Mouse (Mus musculus) 3T3-L1 (cell line): Measurements from ENCODE around the gene 1700020L24Rik.
A peak's percentile ranks its signal among the peaks of the same experiment; 100 is the strongest.

ENCODE experiments used
- DNase-seq: peaks from one replicate; pipeline ENCODE4 v3.0.0-alpha.2; 2015; ENCODE audit warnings: low read depth, low spot score

1700020L24Rik gene

DNA sequence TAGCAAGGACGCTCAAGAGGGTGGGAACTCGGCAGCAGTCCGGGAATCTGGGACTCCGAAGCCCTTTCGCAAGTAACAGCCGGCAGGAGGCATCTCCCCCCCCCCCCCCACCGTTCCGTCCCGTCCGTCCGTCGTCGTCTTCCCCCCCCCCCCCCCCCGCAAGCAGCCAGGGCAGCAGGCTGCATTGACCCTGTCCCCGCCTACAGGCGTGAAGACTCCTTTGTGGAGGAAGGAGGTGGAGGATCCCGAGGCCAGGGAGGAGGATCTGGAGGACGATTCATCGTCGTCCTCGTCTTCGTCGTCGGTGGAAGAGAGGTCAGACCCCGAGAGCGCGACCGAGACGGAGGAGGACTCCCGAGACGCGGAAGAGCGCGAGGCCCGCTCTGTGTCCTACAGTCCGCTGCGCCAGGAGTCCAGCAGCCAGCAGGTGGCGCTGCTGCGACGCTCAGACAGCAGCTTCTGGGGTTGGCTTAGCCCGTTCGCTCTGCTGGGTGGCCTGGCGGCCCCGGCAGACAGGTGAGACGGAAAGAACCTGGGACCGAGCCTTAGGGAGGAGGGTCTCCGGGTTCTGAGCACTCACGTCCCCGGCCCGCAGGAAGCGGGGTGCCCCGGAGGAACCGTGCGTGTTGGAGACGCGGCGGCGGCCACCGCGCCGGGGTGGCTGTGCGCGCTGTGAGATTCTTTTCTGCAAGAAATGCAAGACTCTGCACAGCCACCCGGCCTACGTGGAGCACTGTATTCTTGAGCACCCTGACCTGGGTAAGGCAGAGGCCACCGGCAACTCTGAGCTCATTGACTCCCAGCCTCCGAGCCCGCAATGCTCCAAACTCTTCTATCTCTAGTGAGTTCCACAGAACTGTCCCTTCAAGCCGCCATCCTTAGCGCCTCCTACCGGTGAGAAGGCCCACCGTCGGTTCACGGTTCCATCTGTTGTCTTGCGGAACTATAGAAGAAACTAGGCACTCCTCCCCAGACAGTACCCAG lies 2.9 kb downstream of the 1700020L24Rik start:
- DNase-seq, result peak; percentile 90

DNA sequence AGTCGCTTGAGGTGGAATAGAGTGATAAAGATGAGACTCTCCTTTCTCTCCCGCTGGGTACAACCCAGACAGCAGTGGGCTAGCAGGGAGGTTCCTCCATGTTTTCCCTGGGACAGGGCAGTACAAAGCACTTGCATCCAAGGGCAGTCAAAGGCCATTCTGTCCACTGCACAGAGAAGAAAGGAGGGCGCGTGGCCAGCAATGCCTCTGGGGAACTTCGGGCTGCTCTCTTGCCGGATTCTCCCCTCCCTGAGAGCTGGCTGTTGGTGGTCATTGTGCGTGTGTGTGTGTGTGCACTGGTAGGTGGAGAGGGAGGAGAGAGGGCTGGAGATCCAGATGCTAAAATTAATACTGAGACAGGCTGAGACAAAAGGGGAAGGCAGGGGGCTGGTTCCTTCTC lies 3.8 kb downstream of the 1700020L24Rik start:
- peak; percentile 34 for DNase-seq

DNA sequence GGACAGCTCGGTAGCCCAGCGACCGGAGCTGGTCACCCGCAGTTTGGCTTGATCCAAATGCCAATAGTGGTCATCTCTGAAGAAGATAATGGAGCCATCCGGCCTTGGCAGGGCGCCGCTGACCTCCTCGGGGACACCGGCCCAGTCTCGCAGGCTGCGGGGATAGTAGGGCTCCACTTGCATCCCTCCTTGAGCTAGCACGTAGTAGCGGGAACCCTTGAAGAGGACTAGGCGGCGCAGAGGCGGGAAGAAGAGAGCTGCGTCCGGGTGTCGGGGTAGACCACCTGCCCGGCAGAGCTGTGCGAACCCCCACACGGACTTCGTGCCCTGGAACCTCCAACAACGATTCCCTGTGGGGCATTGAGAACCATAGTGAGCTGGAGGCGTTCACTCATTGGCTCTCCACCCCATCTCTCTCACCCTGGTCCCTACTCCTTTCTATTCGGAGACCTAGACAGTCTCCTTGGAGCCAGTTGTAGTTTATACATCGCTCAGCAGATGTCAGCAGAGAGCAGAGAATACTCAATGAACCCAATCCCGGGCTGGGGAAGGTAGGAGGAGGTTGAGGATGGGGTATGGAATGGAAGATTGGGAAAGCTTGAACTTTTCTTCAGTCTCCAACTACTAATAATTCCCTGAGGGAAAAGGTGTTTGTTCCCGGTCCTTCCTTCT lies 5.3 kb downstream of the 1700020L24Rik start:
- peak; percentile 87 for DNase-seq

DNA sequence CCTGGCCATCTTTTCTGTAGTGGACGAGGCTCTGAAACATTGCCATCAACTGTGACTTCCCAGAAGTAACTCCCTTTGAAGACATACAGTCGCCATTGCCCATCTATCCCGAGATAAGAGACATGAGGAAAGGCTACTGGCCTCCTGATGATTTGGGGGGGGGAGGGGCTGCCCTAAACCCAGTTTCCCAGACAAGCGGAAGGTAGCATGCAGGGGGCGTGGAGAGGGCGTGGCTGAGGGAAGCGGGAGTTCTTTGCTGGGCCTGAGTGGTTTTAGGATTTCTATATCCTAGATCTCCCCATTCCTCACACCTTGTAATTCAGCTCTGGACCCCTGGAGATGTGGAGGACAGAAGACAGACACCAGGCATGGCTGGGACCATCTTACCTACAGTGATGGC lies 6.3 kb downstream of the 1700020L24Rik start:
- no peak for DNase-seq

DNA sequence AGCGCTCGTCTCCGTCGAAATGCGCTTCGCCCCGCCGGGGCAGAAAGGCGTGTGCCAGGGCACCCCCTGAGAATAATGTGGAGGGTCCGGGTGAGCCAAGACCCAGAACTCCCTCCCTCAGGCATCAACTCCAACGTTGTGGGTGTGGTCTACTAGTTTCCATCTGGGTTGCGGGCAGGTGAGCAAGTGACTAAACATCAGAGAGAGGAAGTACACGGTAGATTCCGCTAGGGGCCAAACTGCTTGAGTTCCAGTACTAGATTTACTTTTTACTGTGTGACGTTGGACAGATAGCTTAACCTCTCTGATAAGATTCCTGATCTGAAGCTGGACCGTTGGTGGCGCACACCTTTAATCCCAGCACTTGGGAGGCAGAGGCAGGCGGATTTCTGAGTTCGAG lies 7.5 kb downstream of the 1700020L24Rik start:
- no peak for DNase-seq

DNA sequence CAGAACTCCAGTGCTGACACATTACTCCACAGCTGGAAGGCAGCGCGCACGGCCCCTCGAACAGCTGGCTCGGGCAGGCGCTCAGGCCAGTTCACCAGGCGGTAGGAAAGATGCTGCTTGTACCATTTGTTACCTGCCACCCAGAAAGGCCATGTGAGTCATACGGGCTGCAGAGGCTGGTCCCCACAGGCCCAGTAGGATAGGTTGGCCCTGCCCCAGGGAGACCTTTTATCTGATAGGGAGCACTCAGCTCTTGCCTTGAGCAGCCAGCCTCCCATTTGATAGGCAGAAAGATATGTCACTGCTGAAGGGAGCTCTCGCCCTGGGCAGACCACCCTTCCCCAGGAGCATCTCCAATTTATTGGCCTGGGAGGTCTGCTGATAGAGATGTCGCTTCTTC lies 10.1 kb downstream of the 1700020L24Rik start:
- DNase-seq, result peak; percentile 49

DNA sequence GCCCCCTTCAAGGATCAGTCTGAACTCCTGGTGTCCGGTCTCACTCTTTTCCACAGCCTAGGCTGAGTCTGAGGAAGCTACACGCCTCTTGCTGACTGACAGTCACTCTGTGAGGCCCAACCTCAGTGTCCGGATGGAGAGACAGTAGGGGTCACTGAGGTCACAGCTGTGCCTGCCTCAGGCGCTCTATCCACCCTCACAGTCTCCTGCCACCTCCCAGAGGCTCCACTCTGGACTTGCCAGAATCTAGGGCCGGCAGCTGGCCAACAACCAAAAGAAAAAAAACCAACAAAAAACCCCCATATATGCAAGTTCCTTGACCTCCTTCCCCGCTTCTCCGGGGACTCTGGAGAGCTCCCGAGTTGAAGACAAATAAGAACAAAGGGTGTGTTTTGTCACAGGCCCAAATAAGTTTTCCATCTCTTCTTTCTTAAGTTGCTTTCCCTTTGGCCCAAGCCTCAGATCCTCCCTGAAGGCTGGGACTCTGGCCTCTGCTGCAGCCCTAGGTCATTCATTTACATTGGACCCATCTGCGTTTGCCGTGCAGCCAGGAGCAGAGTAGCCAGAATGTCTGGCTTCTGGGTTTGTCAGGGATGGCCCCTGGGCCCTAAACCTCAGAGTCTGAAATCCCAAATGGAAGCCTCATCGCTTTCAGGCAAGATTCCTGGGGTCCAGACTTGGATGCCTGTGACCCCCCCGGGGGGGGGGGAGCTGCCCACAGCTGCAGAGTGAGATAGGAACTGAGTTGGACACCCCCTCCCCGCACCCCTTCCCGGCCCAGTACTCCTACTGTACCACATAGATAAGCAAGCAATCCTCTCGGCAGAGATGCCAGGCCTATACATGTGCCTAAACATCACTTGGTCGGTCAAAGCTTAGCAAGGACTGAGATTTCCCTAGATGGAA lies 10.8 kb downstream of the 1700020L24Rik start:
- DNase-seq, result peak; percentile 86

DNA sequence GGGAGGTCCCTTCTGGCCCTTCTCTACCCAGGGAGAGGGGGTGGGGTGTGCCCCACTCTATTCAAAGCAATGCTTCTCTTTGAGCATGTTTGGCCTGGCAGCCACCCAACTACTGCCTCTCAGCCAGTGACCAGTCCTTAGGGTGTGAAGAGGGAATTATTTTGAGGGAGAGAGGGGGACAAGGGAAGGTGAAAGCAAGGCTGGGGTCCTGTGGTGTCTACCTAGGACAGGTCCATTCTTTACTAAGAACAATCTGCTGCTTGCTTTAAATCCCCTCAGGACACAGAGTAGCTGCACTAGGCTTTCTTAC lies 11.4 kb downstream of the 1700020L24Rik start:
- DNase-seq, result peak; percentile 57

DNA sequence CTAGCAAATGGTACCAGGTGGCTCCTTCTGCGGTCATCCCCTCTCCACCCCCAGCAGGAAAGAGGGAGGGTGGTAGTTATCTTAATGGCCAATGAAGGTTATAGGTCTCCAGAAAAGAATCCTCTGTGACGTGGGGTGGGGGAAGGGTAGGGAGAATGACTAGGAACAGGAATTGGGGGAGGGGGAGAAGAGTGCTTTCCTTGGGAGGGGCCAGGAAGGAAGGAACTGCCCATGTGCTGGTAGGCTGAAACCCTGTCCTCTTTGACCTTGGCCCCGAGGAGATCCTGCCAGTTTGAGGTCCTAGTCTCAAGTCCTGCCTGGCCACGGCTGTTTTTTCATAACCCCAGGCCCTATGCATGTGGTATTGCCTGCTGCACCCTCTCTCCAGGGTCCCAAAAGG lies 11.8 kb downstream of the 1700020L24Rik start:
- DNase-seq, result no peak

DNA sequence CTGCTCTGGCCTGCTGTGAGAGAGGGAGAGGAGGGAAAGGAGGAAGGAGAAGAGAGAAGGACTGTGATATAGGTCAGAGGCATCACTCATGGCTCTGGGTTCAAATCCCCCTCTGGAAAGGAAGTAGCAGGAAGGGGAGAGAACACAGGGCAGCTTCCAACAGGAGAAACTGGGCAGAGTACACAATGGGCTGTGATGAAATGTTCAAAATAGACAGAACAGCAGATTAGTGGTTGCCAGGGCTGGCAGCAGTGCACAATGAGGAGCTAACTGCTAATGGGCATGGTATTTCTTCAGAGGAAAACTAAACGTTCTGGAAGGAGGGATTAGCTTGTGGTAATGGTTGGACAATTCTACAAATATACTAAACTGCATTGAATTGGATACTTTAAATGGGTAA lies 13.1 kb downstream of the 1700020L24Rik start:
- DNase-seq, result no peak

DNA sequence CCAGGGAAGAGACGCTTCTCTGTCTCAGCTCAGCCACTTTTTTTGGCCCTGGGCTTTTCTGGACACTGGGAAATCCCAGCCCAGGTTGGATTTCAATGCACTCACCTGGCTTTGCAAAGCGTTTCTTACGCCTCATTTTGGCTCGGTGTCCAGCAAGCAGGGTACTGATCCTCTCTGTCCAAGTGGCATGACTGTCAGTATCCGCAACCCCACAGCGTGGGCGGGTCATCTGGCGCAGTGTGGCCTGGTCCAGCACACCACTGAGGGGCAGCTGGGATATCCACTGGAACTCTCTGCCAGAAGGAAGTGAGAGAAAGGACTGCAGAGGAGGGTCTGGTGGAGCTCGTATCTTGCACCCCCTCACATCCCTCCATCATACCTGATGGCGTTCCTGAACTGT lies 13.8 kb downstream of the 1700020L24Rik start:
- no peak for DNase-seq

DNA sequence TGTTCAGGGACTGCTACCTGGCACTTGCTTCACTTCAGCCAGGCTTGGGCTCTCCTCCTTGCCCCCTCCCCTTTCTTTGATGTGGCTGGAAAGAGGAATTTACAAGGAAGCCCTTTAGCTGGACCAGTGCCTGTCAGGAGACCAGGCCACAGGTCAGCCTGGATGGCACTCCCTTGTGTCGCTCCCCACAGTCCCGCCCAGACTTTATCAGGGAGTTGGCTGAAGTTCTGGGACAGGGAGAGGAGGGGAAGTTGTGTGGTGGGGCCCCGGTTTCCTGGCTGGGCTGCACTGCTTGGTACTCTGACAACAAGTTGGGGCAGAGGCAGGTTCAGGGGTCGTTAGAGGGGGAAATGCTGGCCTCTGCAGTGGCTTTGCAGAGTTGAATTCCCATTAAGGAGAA lies 17.1 kb downstream of the 1700020L24Rik start:
- DNase-seq, result peak; percentile 27

DNA sequence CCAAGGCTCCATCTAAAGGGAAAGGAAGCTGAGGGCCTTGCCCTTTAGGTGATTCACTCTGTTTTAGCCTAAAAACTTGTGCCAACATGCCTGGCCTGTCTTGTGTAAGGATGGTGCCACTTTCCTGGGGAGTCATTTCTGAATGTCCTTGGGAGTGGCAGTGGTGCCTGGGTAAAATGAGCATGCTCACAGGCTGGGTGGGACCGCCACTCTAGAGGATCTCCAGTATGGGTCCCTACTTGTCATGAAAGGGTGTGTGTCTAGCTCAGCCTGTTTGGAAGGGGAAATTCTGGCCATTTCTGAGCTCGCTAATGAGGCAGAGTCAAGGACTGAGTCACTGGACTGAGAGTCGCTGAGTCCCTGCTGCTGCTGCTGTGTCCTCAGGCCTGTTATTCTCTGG lies 18.1 kb downstream of the 1700020L24Rik start:
- DNase-seq, result peak; percentile 49

DNA sequence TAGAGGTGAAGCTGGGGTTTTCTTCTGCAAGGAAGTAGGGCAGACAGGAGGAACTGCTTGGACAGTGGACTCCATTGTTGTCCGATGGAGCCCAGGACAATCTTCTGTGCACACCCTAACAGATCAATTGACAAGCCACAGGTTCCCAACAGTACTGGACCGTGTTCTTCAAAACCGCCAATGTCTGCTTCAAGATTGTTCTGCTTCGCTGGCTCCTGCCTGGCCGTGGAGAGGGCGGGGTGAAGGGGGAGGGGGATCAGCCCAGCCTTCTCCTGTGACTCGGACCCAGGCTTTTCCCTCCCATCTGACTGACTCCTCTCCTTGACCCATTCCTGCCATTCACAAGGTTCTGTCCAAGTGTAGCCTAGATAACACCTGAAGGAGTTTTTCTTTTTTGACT lies 19.8 kb downstream of the 1700020L24Rik start:
- no peak for DNase-seq

DNA sequence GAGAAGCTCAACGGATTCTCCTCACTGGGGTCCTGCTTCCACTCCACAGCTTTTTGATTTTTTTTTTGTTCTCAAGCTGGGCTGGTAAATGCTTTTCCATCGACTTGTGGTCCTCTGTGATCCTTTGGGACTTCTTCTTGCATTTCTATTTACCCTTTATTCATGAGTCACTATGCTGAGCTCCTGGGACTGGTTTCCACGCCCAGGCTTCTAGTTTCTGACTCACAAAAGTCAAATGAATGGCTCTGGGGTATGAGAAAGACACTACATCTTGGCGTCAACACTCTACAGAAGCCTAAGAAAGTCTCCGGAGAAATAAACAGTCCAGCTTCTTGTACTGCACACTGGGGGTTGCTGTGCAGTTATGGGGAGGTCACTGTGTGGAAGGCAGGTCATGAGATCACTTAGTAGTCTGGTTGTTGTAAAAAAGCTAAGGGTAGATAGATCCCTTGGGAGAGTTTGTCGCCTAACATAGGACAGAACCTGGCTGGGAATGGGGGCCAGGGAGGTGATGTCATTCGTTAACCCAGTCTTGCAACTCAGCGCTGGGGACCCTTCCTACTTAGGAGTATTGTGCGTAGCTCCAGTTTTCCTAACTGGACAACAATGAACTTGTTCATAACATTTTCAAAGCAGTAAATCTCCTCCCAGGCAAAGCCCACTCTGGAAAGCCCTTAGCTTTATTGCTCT lies 20.6 kb downstream of the 1700020L24Rik start:
- DNase-seq, result peak; percentile 96

DNA sequence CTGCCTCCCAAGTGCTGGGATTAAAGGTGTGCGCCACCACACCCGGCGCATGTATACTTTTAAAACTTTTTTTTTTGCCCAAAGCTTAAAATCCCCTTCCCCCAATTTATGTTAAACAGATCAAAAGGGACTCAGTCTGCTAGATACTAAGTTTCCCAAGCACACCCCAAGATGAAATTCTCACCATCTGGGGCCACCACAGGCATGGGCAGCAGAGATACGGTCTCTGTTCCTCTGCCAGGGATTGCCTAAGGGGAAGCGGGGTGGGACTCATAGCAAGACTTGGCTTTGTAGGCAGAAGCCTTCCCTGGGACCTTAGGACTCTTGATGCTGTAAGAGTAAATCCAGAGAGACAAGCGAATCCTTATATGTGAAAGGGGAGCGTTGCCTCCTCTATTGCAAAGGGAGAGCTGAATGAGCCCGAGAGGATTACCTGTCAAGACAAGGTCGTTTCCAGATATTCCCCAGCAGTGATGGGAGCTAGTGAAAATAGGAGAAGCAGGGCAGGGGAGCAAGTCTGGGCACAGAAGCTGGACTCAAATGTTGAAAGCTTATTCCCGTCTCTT lies 24.1 kb downstream of the 1700020L24Rik start:
- DNase-seq, result no peak

DNA sequence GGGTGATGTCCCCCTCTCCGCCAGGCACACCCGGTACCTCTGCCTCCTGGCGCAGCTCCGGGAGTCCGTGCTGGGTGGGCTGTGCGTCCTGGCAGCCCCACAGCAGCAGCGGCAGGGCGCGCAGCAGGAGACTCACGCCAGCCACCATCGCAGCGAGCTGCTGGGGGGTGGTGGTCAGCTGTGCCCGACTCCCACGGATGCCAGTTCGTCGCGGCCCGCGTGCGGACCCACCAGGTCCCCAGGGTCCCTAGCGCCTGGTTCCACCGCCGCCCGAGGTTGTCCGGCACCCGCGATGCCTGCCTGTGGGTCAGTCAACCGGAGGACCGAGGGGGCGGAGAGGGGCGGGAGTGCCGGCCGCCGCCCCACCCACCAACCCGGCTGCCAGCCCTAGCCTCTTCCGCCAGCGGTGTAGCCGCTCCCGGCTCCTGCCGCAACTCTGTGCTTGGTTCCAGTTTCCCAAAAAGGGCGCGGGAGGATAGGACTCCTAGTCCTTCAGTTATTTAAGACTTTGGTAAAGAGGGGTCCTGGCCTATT lies 25.3 kb downstream of the 1700020L24Rik start, which contains the start of gene Mmp28:
Gene Mmp28 (minus strand): TSS at position 361 of the 534 bp plus-strand sequence.
- DNase-seq, result peak; percentile 59

DNA sequence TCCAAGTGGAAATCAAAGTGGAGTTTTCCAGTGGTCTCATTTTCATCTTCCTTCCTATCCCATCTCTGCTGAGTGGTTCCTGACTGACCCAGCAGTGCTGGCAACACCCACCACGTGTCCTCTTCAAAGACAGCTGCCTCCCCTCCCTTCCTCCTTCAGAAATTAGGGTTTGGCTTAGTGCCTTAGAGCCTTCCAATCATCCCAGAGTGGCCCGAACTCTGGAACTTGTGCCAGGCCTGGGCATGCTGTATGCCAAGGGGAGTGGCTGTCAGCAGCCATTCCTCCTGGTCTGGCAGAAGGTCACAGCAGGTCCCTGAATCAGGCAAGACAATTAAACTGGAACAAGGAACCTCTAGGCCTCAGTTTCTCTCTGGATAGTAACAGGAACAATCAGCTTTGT lies 28.5 kb downstream of the 1700020L24Rik start:
- DNase-seq, result peak; percentile 55

DNA sequence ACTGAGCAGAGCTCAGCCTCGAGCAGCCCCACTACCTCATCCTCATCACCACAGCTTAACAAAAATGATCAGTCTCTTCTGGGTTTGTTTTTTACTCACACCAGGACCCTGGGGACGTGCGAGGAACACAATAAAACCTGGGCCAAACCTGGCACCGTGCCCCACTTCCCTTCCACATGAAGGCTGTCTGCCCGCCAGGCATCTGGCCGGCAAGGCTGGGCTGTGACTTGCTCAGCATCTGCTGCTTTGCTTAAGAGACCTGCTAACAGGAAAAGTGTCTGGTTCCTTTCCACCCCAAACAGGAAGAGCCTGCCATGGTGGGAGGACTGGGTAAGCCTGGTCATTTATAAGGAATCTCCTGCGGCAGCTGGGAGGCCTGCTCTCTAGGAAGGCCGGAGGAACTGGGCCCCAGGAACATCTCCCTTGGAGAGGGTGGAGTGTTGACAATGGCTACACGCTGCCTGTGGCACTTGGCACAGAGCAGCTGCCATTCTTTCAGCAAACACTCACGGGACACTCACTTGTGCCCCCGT lies 29.7 kb downstream of the 1700020L24Rik start:
- DNase-seq, result peak; percentile 55

DNA sequence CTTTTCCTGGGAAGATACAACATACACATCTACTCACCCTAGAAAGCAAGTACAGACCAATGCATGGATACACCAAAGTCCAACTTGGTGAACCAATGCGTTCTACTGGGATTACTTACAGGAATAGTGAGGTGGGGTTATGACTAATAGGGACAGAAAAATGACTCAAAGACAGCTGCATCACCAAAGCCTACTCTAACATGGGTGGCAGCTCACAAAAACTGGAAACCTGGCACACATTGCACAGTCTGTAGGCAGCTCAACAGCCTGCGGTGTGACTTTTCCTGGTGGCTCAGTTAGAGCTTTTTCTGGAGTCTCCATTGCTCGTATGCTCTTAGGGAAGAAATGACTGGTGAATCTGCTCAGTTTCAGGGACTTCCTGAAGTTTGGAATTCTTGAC lies 31.3 kb downstream of the 1700020L24Rik start:
- peak; percentile 51 for DNase-seq
